Mouse (Mus musculus) inflammation-experienced regulatory T-cells (primary cell): Measurements from ENCODE around the gene Usp5. TPM values are rescaled to one million over a fixed set of nuclear protein-coding genes. Genes with fewer than 3 reads are reported as not detected.

Experiments used
- polyA plus RNA-seq, 2 experiments: library from polyadenylated mRNA; unstranded; fragments of 100-300 nt; shearing (Covaris generic); gene quantifications; one replicate each; pipeline ENCODE4 v1.2.1; 2017

Gene Usp5
- polyA plus RNA-seq, result 100 to 1,000 TPM in 1 of 2 experiments, 10 to 100 TPM in 1; 96.6 to 112 TPM

DNA sequence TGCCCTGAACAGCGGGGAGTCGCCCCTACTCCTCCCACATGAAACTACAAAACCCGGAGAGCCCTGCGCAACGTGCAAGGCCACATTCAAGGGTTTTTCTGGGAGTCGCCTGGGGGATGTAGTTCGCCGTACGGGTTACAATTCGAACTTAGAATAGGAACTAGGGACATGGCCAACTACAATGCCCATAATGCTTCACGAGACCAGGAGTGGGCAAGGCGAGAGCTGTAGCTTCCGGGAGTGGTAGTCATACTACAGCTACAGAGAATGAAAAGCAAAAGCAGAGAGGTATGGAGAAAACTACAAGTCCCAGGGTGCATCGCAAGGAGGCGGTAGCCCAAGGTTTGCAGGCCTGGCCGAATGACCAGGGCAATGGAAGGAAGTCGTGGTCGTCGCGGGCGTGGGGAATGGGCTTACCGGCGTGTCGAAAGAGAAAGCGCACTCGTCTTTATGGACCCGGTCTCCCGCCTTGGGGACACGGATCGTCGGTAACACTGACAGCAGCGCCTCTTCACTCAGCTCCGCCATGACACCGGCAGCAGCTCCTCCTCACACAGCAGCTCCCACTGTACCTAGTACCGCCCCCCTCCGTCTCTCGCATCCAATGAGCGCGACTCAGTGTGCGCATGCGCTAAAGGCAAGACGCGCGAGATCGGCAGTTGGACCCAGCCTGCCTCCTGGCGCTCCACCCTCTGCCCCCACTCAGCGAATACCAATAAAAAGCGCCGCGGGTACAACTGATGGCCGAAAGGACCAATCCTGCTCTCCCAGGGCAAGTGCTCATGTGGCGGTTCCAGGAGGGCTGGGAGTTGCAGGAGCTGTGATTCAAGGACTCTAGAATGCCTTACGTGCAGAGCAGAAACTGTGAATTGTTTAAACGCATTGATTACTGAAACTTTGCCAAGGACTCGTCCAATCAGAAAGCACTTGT, at the start of gene Usp5, which contains the start of gene Cdca3:
Gene Usp5 (minus strand): TSS at position 617 of the 931 bp plus-strand sequence.
Gene Cdca3 (plus strand): TSS at position 680 of the 931 bp plus-strand sequence.

DNA sequence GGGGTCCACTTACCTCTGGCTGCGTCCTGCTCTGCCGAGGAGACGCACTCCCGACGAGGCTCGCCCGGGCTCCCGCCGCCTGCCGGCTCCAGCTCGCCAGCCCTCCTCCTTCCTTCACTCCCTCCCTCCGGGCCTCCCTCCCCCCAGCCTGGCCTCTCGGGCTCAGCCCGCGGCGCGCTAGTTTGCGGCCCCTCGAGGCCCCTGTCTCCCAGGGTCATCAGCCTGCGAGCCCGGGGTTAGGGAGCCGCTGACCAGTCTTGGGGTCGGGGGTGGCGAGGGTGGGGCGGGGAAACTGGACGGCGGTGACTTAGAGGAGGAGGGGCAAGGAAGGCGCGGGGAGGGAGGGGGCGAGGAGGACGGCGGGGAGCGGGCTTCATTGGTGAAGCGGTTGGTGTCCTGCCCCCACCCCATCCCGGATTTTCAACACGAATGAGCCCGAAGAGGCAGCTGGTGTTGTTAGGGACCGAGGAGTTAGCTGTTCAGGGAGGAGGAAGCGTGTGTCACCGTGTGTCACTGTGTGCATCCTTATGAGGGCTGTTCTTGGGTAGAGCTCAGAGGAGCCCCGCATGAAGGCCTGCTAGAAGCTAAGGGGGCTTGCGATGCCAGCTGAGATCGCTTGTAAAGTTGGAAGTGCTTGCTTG, 34.5 kb upstream of the Usp5 start, which contains the start of gene Gpr162:
Gene Gpr162 (minus strand): TSS at position 326 of the 641 bp plus-strand sequence.

DNA sequence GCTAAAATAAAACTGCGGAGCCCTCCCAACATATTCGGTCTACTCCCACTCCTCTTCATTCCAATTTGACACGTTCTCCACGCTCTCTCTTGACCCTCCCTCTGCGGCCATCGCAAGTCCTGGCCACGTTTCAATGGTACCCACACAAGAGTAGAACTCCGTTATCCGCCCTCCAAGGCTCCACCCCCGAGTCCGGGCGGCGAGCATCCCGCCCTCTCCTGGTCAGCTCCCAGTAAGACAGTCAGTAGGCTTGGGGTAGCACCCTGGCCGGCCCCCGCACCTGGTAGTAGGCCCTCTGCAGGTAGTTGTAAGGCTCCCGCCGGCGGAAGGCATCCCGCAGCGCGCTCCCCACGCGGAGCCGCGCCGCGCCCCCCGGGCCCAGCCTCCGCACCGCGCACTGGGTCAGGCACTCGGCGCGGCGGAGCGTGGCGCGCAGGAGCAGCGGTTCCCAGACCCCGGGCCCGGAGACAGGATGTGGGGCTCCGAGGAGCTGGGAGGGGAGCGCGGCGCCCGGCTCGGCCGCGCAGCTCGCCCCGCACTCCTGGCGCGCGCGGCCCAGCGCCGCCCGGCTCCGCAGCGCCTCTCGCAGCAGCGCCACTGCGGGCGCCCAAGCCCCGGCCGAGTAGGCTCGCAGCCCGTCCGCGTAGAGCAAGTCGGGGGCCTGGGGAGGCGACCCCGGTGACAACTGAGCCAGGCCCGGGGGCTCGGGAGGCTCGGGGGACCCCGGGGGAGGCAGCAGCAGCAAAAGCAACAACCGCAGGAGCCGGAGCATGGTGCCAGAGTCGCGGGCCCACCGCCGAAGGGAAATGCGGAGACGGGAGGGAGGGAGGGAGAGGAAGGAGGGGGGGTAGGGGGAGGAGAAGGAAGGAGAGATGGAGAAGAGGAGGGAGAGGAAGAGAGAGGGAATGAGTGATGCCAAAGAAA, 27.9 kb upstream of the Usp5 start, which contains the start of gene P3h3:
Gene P3h3 (minus strand): TSS at position 837 of the 924 bp plus-strand sequence.

DNA sequence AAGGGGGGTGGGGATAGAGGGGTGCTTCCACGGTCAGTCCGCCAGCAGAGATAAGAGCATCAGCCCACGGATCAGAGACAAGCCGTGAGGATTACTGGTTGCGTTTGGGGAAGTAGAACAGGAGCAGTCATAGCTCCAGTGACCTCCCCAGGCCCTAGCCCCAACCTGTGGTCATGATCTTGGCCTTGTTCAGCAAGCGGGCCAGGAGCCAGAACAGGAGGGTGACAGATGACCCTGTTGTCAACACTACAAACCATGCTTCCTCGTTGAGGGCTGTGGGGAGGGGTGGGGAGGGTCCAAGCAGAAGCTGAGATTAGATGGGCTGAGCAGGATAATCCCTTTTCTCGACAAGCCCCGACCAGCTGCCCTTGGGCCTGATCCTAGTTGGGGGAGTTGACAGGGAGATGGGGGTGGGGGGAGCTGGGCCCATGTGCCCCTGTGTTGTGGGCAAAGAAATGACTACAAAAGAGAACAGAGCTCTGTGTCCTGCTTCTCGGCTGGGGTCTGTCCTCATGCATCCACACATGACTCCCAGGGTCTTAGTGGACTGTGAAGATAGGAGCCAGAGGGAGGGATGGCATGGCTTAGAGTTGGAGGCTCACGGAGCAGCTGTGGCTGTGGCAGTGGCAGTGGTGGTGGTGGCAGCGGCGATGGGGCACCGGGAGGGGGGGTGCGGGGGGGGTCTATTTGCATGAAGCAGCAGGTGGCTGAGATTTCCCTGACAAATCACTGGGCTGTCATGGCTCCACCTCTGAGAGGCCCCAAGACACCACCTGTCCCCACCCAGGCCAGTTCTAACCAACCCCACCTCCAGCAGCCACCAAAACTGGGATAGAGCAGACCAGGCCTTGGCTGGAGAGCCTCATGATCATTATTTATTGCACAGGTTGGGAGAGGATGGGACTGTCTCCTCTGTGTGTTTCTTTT, 11.2 kb upstream of the Usp5 start, which contains the start of gene Gnb3:
Gene Gnb3 (minus strand): TSS at position 35 of the 927 bp plus-strand sequence.

DNA sequence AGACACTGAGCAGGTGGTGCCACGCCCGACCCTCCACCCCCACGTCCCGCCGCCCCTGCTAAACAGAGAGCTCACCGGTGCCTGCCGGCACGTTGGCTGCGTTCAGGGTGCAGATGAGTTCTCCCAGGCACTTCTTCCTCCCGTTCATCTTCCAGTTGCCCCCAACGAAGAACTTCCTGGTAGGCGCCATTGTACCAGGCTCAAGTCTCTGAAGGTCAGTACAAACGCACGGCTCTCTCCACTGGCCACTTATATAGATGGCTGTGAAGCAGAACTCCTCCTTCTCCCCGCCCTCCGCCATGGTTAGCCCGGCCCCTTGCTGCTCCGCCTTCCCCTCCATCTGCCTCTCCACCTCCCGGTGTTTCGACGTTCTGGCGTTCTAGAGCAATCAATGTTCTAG, 15.4 kb downstream of the Usp5 start, which contains the start of gene Tpi1:
Gene Tpi1 (minus strand): TSS at position 364 of the 400 bp plus-strand sequence.

DNA sequence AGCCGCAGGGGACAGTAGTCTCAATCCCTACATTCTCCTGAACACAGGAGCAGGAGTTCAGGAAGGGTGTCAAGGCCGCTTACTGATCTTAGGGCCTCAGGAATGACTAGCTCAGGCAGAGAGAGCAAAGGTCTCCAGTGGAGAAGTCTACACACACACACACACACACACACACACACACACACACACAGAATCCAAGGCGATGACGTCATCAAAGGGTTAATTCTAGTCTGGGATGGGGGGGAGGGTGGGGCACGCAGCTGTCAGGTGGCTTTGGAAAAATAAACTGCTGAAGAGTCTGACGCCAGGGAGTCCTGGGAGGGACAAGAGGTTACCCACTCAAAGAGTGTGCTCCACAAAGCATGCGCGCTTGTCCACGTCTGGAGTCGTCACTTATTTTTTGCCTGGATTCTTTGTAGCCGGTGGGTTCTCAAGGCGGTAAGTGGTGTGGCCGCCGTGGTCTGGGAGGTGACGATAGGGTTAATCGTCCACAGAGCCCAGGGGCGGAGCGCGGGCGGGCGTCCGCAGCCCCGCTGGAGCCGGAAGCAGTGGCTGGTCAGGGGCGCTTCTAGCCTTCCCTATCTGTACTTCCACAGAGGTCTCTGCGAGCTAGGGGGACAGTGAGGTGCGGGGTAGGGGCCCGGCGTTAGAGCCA, 20.8 kb downstream of the Usp5 start, which contains the start of gene Spsb2:
Gene Spsb2 (plus strand): TSS at position 304 of the 655 bp plus-strand sequence.

DNA sequence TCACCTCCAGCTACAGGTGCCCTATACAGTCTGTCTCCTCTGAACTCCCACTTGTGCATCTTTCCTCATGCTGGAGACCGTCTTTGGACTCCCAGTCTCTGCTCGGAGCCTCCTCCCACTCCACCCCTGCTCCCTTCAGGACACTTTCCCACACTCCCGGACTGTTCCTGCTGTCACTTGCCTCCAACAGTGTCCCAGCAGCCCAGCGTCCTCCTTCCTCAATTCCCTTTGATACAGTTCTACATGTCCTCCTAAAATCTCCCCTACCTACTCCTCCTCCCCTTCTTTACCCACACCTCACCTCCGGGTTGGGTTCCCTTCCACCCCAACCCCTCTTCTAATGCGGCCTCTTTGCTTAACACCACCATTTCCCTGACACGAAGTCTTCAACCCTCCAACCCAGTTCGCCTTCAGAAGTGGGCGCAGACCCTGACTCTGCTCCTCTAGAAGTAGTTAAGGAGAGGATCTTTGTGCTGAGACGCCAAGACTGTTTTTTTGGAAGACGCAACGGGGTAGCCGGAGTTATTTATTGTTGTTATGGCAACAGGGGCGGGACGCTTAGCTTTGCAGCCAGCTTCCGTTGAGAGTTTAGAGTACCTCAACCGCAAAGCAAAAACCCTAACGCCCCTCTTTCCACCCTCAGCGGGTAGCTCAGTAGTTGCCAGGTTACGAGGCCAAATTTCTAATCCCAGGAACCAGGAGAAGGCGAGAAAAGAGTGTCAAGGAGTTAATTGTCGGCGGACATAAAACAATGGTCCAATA, 49.9 kb downstream of the Usp5 start, which contains the start of gene Lrrc23:
Gene Lrrc23 (minus strand): TSS at position 506 of the 762 bp plus-strand sequence.

DNA sequence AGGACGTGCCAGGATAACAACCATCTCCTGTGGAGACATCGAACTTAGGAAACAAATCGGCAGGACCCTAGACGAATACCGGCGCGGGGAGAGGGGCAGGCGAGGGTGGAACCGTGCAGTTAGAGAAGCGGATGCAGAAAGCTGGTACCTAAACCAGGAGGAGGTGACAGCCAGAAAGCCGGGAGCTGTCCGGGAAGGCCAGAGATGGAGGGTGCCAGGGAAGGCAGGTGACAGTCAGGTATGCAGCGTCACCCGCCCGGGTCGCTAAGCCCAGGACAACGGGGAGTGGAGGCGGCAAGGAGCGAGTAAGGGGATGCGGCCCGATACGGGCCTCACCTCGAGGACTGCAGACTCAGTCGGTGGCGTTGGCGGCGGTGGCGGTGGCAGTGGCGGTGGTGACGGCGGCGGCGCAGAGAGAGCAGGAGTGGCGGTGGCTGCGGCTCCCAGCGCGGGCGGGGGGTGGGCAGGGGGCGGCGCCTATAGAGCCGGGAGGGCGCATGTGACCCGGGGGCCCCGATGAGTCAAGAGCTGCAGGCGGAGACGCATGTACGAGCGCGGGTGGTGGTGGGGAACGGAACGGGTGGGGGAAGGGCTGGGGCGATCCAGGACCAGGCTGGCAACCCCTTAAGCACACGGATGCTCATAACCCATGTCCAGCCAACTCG, 60.1 kb downstream of the Usp5 start, which contains the start of gene Eno2:
Gene Eno2 (minus strand): TSS at position 573 of the 665 bp plus-strand sequence.

Other genes with a start within 250 kb of the Usp5 start
- under 1 TPM in 1 of 2 experiments, not detected in 1; 0.30 TPM for gene C1s2, start 193.4 kb downstream of the Usp5 start, polyA plus RNA-seq
- 10 to 100 TPM; 35.2 to 40.2 TPM for gene Lpcat3, start 166.5 kb downstream of the Usp5 start, polyA plus RNA-seq
- gene Emg1, start 117.3 kb downstream of the Usp5 start, polyA plus RNA-seq, result 100 to 1,000 TPM; 287 to 344 TPM
- 100 to 1,000 TPM; 196 to 201 TPM for gene Phb2, start 117.1 kb downstream of the Usp5 start, polyA plus RNA-seq
- 100 to 1,000 TPM; 320 to 496 TPM for gene Ptpn6, start 90.8 kb downstream of the Usp5 start, polyA plus RNA-seq
- 100 to 1,000 TPM; 440 to 464 TPM for gene Grcc10, start 88.1 kb downstream of the Usp5 start, polyA plus RNA-seq
- gene Gm45234, start 73.5 kb downstream of the Usp5 start, polyA plus RNA-seq, result not detected
- 10 to 100 TPM in 1 of 2 experiments, 1 to 10 TPM in 1; 4.2 to 14.1 TPM for gene Atn1, start 73.0 kb downstream of the Usp5 start, polyA plus RNA-seq
- 1 to 10 TPM; 2.8 to 3.5 TPM for gene Eno2, start 59.8 kb downstream of the Usp5 start, polyA plus RNA-seq
- gene Lrrc23, start 49.8 kb downstream of the Usp5 start, polyA plus RNA-seq, result 1 to 10 TPM; 1.1 to 1.6 TPM
- gene Spsb2, start 20.8 kb downstream of the Usp5 start, polyA plus RNA-seq, result 1 to 10 TPM; 4.4 to 4.5 TPM
- 10 to 100 TPM; 75.7 to 86.0 TPM for gene Tpi1, start 15.2 kb downstream of the Usp5 start, polyA plus RNA-seq
- gene Cdca3, start 63 bp upstream of the Usp5 start, polyA plus RNA-seq, result 1 to 10 TPM; 2.0 to 4.3 TPM
- gene Gnb3, start 10.8 kb upstream of the Usp5 start, polyA plus RNA-seq, result under 1 TPM; 0.28 to 0.76 TPM
- 1 to 10 TPM in 1 of 2 experiments, not detected in 1; 1.2 TPM for gene P3h3, start 28.3 kb upstream of the Usp5 start, polyA plus RNA-seq
- gene Gpr162, start 34.5 kb upstream of the Usp5 start, polyA plus RNA-seq, result under 1 TPM; 0.11 to 0.89 TPM
- 100 to 1,000 TPM; 455 to 600 TPM for gene Cd4, start 58.7 kb upstream of the Usp5 start, polyA plus RNA-seq
- 10 to 100 TPM in 1 of 2 experiments, 1 to 10 TPM in 1; 9.9 to 11.9 TPM for gene Lag3, start 82.2 kb upstream of the Usp5 start, polyA plus RNA-seq
- 10 to 100 TPM; 35.8 to 45.4 TPM for gene Ptms, start 90.6 kb upstream of the Usp5 start, polyA plus RNA-seq
- 100 to 1,000 TPM; 176 to 183 TPM for gene Mlf2, start 101.9 kb upstream of the Usp5 start, polyA plus RNA-seq
- 10 to 100 TPM; 69.8 to 77.3 TPM for gene Cops7a, start 136.1 kb upstream of the Usp5 start, polyA plus RNA-seq
- gene Pianp, start 167.2 kb upstream of the Usp5 start, polyA plus RNA-seq, result under 1 TPM in 1 of 2 experiments, not detected in 1; 0.45 TPM
- 10 to 100 TPM; 68.0 to 76.1 TPM for gene Zfp384, start 179.7 kb upstream of the Usp5 start, polyA plus RNA-seq
- gene Ing4, start 210.3 kb upstream of the Usp5 start, polyA plus RNA-seq, result 10 to 100 TPM; 85.4 to 87.6 TPM
- gene Acrbp, start 220.2 kb upstream of the Usp5 start, polyA plus RNA-seq, result 10 to 100 TPM; 20.3 to 33.0 TPM
- gene Lpar5, start 238.4 kb upstream of the Usp5 start, polyA plus RNA-seq, result 10 to 100 TPM; 19.2 to 25.7 TPM